Mouse (Mus musculus) right cerebral cortex, postnatal 4 days (tissue): ENCODE data around the gene Trem1.

Experiments
- DNase-seq: peaks from one replicate; pipeline ENCODE4 v3.0.0-alpha.2; 2022

The Trem1 gene

DNA sequence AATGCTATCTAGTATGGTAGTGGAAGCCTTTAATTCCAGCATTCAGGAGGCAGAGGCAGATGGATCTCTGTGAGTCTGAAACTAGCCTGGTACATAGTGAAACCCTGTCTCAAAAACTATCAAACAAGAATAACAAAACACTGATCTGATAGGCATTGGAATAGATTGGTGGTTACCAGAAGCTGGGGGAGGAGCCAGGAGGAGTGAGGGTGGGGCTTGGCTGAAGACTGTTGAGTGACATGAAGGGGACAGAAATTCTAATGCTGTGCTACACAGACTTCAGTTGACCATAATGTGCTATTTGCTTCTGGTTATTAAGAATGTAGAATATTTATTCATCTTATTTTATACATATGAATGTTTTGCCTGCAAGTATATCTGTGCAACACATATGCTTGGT, 35.7 kb downstream of the Trem1 start:
- DNase-seq = no peak

DNA sequence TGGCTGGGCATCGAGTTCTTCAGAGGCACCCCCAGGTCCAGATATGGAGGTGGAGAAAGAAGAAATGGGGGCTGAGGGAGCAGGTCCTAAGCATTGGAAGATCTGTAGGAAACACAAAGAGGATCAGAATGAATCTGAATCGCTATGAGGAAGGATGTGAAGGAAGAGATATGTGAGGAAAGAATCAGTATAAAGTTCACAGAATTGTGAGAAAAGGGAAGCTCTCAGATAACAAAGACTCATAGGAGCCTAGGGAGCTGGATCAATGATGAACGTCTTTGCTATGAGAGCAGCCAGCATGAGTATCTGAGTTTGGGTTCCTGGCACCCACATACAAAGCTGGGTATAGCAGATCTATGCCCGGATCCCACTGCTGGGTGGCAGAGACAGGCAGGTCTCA, 37.3 kb downstream of the Trem1 start:
- DNase-seq = no peak

DNA sequence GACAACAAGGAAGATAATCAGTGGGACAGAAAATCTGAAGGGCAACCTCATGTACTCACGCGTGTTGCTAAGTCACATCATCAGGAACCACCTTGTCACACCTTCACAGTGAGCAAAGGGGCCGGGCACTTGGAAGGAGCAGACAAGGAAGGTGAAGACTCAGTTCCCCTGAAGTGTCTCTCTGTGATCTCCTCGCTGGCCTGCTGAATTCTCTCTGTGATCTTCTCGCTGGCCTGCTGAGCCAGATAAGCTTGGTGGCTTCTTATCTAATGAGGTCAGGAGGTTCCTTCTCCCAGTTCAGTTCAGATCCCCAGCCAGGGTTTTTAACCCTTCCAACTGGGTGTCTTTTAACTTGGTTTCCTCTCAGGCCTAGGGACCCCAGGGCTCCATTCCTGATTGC, 39.6 kb downstream of the Trem1 start:
- no peak for DNase-seq

DNA sequence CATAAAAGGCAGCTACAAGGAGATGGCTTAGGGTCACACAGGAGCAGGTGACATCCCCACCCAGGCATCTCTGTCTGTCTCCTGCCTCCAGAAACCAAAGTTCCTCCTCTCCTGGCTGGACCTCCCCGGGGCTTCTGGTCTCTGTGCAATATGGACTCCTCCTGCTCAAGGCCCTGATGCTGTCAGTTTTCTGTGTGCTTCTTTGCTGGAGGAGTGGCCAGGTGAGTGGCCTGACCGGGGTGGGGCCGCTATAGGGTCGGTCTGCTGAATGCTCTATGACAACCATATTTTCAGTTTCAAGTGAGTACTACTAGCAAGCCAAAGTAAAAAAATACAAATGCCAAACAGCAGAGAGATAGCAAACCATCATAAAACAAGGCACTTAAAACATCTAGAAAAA, 40.0 kb downstream of the Trem1 start:
- DNase-seq = no peak

DNA sequence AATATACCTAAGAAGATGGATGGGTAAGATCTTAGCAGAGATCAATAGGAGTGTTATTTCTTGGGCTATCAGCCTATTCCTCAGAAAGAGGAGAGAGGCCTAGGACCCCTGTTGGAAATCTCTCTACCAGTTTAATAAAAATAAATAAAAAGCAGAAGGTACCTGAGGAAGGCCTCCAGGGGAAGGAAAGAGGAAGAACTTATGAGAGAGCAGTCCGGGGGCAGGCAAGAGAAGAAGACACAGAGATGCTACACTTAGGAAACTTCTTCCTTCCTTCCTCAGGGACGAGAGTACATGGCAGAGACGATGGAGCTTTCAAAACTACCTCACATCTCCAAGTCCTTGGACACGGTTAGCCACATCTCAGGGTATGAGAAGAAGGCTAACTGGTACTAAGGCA, 41.5 kb downstream of the Trem1 start:
- no peak for DNase-seq

DNA sequence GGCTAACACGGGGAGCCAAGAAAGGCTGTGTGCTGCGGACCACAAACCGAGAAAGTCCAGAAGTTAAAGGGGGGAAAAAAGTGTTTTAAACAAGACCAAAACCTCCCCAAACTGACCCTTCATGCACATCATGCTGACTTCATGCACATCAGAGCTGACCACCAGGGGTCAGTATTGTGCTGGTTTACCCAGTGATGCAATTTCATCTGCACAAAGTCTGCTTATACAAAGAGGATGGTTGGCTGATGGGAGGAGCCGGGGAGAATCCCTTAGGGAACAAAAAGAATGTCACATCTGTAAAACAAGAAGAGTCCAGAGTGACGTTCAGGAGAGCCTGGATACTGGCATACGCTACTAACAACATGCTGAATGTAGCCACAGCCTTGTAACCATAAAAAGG, 42.3 kb downstream of the Trem1 start:
- DNase-seq = peak; percentile 86

DNA sequence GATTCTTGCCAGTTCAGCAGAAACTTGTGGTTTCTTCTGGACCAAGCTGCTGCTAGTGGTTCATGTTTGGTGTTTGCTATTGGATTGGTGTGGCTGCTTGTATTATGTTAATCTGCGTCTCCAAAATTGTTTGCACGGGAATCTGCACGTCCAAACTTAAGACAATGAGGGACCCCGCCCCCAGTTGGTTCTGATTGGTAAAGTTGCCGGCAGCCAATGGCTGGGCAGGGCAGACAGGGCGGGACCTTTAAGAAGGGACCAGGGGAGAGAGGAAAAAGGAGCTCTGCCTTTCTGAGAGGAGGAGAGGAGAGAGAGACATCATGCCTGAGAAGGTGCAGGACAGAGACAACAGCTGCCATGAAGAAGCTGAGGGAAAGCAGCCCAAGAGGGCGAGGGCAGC, 43.2 kb downstream of the Trem1 start:
- no peak for DNase-seq

DNA sequence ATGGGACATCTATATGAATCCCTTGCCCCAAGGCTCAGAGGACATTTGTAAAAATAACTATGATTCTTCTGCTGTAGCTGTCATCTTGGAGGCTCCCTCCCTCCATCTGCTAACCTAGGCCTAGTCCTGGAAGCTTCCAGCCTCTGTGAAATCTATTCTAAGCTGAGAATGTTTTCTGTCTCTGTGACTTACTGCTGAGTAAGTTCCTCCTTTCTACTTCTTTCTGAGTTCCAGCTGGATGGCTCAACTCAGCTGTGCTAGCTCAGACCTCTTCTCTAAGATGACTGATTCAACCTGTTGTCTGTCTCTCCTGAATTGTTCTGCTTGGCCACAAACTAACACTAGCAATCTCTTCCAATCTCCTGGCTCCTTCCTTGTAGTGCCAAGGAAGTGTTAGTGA, 45.8 kb downstream of the Trem1 start:
- no peak for DNase-seq

DNA sequence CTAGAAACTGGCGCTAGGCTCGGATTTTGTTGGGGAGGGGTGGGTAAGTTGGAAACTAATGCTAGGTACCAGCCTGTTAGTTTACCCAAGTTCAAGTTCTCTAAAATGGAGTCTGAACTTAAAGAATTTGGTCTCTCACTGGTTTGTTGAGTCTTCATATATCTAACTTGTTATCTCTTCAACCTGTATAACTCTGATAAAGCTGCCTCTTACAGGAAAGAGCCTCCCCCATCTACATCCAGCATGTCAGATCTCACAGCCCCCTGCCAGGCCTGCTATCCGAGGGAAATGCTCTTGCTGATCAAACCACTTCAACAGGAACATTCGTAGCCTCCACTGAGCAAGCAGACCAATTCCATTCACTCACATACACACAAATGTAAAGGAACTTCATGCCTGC, 46.4 kb downstream of the Trem1 start:
- no peak for DNase-seq

DNA sequence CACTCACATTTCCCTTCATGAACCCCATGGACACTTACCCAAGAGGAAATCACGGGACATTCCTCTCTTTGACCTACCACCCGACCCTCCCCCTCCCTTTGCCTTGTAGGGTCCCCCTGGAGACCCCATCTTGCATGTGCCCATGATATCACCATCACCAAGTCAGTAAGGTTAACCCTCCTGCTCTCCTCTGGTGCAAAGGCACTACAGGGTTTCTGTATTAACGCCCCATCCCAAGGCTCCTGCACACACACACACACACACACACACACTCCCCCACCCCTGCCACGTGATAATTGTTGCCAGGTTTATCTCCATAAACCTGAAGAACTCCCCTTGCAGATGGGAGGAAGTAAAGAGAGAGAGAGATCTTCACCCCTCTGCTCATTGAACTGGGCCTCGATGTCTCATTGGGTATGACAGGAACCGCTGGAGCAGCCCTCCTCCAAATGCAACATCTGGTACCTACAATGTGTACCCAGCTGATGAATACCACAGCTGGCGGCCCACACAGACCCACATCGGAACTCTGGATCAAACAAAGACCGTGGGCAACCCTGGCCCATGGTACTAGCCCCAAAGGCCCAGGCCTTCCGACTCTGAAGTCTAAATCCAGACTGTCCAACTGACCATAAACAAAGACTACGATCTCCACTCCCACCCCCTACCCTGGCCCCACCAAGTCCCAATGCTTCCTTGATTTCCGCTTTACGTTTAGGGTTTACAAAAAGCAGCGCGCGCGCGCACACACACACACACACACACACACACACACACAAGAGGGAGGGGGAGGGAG, 48.6 kb downstream of the Trem1 start:
- DNase-seq = no peak

DNA sequence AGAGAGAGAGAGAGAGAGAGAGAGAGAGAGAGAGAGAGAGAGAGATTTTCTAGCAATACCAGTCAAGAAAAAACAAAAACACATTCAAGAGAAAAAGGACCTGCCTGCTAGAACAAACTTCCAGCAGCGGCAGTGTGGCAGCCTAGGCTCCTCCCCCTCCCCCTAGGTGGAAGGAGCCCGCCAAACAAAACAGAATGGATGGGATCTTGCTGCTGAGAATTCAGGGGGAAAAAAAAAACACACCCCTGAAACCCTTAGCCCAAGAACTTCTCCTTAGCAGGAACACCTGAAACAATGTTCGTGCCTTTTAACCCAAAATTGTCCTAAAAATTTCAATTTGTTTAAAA, 49.1 kb downstream of the Trem1 start:
- peak; percentile 11 for DNase-seq

DNA sequence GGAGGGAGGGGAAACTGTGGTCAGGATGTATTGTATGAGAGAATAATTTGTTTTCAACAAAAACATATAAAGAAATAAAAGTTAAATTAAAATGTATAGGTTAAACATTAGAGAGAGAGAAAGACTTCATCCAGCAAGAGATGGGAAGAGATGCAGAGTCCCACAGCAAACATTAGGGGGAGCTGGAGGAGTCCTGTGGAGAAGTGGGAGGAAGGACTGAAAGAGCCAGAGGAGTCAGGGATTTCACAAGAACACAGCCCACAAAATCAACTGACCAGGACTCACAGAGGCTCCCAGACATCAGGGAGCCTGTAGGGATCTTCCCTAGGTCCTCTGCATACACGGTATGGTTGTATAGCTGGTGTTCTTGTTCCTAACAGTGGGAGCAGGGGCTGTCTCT, 54.2 kb downstream of the Trem1 start:
- no peak for DNase-seq

DNA sequence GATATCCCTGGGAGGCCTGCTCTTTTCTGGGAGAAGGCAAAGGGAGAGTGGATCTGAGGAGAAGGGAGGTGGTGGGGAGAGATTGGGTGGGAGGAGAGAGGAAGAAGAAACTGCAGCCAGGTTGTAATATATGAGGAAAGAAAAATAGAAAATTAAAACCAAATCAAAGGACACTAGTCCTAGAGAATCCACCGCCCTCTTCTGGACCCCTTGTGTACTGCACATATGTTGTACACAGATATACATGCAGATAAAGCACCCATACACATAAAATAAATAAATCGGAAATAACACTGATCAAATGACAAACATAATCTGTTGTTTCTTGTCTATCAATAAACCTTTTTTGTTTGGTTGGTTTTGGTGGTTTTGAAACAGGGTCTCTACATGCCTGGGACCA, 54.7 kb downstream of the Trem1 start:
- peak; percentile 30 for DNase-seq

DNA sequence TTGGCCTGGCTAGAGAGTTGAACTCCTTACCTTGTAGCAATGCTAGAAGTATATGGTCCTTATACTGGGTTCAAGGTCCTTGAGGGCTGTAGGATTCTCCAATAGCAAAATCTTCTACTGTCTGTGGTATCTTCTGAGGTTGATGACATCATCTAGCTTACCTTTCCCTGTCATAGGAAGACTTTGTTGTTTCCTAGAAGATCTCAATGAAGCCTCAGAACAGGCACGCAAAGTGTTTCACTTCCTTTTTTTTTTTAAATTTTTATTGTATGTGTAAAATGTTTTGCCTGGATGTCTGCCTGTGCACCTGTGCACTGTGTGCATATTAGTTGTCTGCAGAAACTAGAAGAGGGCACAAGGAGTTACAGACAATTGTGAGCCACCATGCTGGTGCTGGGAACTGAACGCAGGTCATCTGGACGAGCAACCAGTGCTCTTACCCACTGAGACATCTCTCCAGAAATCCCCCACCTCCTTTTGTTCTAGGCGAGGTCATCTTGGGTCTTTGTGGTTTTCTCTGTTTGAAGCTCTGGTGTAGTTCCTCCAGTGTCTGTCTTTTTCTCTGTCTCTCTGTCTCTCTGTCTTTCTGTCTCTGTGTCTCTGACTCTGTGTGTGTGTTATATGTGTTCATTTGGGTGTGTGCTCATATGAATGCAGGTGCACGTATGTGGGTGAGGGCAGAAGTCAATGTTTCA, 61.1 kb downstream of the Trem1 start:
- no peak for DNase-seq
